Mouse (Mus musculus) forebrain, embryonic 16.5 days (tissue): ENCODE measurements around the gene Ttc9b. TPM values are rescaled to one million over a fixed set of nuclear protein-coding genes. Genes with fewer than 3 reads are reported as not detected.
"Not testable (repeated sequence)": the region's sequence is repeated elsewhere in the genome, so short reads cannot be mapped to it uniquely, and the experiment has no call there.

Source experiments
- ATAC-seq: fragments of 200-750 bp; cut with Nextera tagmentation; 2 replicates; pipeline ENCODE4 v1.8.0; 2017; ENCODE audit warnings: mild to moderate bottlenecking, moderate library complexity
- H3K27ac ChIP-seq: fragments of 300-500 bp; sonication (generic); 2 replicates; pipeline ENCODE4 v1.5.1; 2014; ENCODE audit warnings: low read length, control low read depth
- H3K27me3 ChIP-seq: fragments of 300-500 bp; sonication (generic); replicated peaks from 2 replicates; pipeline ENCODE4 v1.6.1; 2014; ENCODE audit warnings: low read length; ENCODE audit not compliant: control insufficient read depth, insufficient read depth
- H3K36me3 ChIP-seq: fragments of 300-500 bp; sonication (generic); 2 replicates; pipeline ENCODE4 v1.6.1; 2014; ENCODE audit not compliant: control insufficient read depth, insufficient read depth
- H3K4me1 ChIP-seq: fragments of 300-500 bp; sonication (generic); replicated peaks from 2 replicates; pipeline ENCODE4 v1.6.1; 2014; ENCODE audit warnings: low read length; ENCODE audit not compliant: control insufficient read depth, insufficient read depth
- H3K4me2 ChIP-seq: fragments of 300-500 bp; sonication (generic); 2 replicates; pipeline ENCODE4 v1.6.1; 2014; ENCODE audit warnings: mild to moderate bottlenecking, low read length, control low read depth
- H3K4me3 ChIP-seq: fragments of 300-500 bp; sonication (generic); replicated peaks from 2 replicates; pipeline ENCODE4 v1.5.1; 2014; ENCODE audit warnings: mild to moderate bottlenecking, low read length, control low read depth
- H3K9ac ChIP-seq: fragments of 300-500 bp; sonication (generic); replicated peaks from 2 replicates; pipeline ENCODE4 v1.6.1; 2014; ENCODE audit warnings: low read depth, low read length, control low read depth
- H3K9me3 ChIP-seq: fragments of 300-500 bp; sonication (generic); 2 replicates; pipeline ENCODE4 v1.6.1; 2016; ENCODE audit warnings: low read length; ENCODE audit not compliant: control insufficient read depth
- WGBS: fragments of 180-500 bp; shearing (Covaris S2); extraction: QIAGEN DNeasy Blood & Tissue Kit; methylation state at CpG from one replicate; pipeline ENCODE4 v1.1.7; 2014; 5-methylcytosine and 5-hydroxymethylcytosine counted together
- polyA plus RNA-seq: library from polyadenylated mRNA; unstranded; fragments of >200 nt; fragmentation: Nextera tagmentation; extraction: Ambion mirVana; gene quantifications from 2 replicates; pipeline ENCODE4 v1.2.1, GENCODE M21; 2015

Ttc9b gene
- polyA plus RNA-seq, 1 experiment from 2014 or later = 65.7 TPM

DNA sequence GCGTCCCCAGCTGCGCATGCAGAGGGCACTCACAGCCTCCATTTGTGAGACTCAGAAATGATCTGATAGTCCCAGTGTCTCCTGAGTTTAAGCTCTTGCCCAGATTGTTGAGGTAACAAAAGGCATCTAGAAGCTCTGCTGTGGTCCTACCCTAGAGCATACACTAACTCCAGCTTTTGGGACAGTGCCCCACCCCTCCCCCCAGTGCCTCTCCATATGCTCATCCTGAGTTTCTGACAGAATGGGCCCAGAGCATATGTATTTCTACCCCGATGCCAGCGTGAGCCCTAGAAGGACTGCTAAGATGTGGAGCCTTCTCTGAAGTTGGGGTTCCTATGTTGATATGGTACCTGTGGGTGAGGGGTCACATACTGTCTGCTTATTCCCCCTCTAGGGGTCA, 22.3 kb upstream of the Ttc9b start:
- no peak overlapping the region for H3K4me2 ChIP-seq
- H3K27me3 ChIP-seq = no peaks in the 10 kb centered on the region
- H3K4me1 ChIP-seq = no peaks in the 10 kb centered on the region
- no peak overlapping the region for H3K27ac ChIP-seq
- H3K9me3 ChIP-seq = no peaks in the 10 kb centered on the region
- H3K36me3 ChIP-seq = peaks cover 11% of the 10 kb centered on the region
- H3K9ac ChIP-seq = no peak overlapping the region
- no peak for ATAC-seq
- WGBS = 78% methylated on average over 4 of the region's 4 CpGs
- no peak overlapping the region for H3K4me3 ChIP-seq

DNA sequence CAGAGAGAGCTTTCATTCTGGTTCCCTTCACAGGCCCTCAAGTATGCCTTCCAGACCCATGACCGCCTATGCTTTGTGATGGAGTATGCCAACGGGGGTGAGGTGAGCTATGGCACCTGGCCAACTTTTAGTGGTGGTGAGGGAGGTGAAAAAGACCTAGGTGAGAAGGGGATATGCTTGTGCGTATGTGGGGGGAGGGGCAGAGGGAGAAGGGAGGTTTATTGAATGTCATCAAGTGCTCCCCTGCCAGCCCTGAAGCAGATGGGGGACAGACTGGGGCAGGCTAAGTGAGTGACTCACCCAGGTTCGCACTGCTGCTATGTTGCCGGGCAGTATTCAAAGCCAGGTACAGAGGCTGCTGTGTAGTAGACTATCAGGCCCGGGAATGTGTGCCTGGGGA, 20.5 kb upstream of the Ttc9b start:
- no peak overlapping the region for H3K4me3 ChIP-seq
- ATAC-seq = no peak
- no peak overlapping the region for H3K27ac ChIP-seq
- peaks cover 13% of the 10 kb centered on the region for H3K36me3 ChIP-seq
- WGBS = 82% methylated on average over 6 of the region's 6 CpGs
- H3K27me3 ChIP-seq = no peaks in the 10 kb centered on the region
- no peaks in the 10 kb centered on the region for H3K9me3 ChIP-seq
- no peak overlapping the region for H3K9ac ChIP-seq
- no peaks in the 10 kb centered on the region for H3K4me1 ChIP-seq
- no peak overlapping the region for H3K4me2 ChIP-seq

DNA sequence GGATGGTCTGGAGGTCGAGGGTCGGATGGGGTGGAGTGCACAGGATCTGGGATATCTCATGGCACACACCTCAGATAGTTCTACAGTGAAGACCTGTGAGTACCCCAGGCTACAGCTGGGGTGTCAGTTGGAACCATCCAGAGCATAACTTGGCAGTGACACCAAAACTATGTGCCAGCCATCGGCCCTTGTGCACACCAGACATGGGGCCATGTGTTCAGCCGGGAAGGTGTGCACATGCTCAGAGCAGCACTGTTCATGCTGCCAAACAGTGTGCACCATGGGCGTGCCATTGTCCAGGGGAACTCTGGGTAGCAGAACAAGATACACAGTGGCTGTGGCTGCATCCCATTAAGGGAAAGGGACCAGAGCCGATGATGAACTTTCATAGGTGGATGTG, 19.0 kb upstream of the Ttc9b start:
- H3K36me3 ChIP-seq = peaks cover 11% of the 10 kb centered on the region; the same call in 1 of the 2 replicates
- no peak overlapping the region for H3K4me2 ChIP-seq
- H3K27me3 ChIP-seq = no peaks in the 10 kb centered on the region
- WGBS = 88% methylated on average over 6 of the region's 6 CpGs
- H3K9ac ChIP-seq = no peak overlapping the region
- H3K9me3 ChIP-seq = no peaks in the 10 kb centered on the region
- ATAC-seq = 0 out of 2 replicates have a peak, but pooled peaks have one; percentile 23
- no peak overlapping the region for H3K27ac ChIP-seq
- no peaks in the 10 kb centered on the region for H3K4me1 ChIP-seq
- H3K4me3 ChIP-seq = no peak overlapping the region

DNA sequence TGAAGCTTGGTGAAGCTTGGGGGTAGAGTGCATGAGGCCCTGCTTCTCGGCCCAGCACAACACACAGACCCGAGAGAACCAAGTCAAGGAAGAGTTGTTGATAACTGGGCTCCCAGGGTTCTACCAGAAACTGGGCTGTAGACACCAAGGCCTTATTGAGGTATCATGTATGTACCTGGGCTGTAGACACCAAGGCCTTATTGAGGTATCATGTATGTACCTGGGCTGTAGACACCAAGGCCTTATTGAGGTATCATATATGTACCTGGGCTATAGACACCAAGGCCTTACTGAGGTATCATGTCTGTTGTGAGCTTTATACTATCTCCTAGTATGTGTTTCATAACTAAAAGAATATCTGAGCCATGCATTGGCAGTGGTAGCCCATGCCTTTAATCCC, 18.6 kb upstream of the Ttc9b start:
- not testable (repeated sequence) for H3K9me3 ChIP-seq, H3K4me2 ChIP-seq, H3K27ac ChIP-seq, H3K9ac ChIP-seq, H3K27me3 ChIP-seq, ATAC-seq, H3K4me1 ChIP-seq, H3K4me3 ChIP-seq
- peaks cover 10% of the 10 kb centered on the region; the same call in 1 of the 2 replicates for H3K36me3 ChIP-seq
- 98% methylated on average over 2 of the region's 2 CpGs for WGBS

DNA sequence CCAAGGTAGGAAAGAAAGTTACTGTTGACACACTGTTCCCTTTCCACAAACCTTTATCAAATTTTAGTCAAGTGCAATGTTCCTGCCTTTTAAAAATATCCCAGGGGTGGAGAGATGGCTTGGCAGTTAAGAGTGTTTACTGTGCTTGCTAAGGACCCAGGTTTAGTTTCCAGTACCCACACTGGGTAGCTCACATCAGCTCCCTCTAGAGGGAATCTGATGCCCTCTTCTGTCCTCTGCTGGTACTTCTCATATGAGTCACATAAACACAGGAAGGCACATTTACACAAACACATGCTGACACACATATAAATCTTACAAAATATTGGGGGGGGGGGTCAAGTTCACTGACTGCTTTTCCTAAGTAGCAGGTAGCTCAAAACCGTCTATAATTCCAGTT, 9.2 kb upstream of the Ttc9b start:
- Histone ChIP-seq H3K4me1 (no peaks in the 10 kb centered on the region), H3K27ac (no peak overlapping the region), H3K4me2 (no peak overlapping the region), H3K9me3 (no peaks in the 10 kb centered on the region), H3K4me3 (no peak overlapping the region), H3K9ac (no peak overlapping the region), H3K36me3 (peaks cover under 1% of the 10 kb centered on the region; the same call in 1 of the 2 replicates), H3K27me3 (no peaks in the 10 kb centered on the region)
- 76% methylated on average over 1 of the region's 1 CpGs for WGBS
- no peak for ATAC-seq

DNA sequence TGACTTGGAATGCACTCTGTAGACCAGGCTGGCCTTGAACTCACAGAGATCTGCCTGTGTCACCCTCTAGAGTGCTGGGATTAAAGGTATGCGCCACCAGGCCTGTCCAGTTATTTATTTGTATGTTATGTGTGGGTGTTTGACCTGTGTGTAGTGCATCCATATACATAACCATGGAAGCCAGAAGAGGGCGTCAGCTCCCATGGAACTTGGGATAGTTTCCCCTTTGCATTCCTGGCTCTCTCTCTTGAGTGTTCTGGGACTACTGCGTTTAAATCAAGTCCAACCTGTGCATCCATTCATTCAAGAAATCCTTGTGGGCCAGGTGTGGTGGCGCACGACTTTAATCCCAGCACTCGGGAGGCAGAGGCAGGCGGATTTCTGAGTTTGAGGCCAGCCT, 7.2 kb upstream of the Ttc9b start:
- WGBS = 89% methylated on average over 7 of the region's 7 CpGs
- Histone ChIP-seq H3K9me3 (no peaks in the 10 kb centered on the region), H3K27me3 (no peaks in the 10 kb centered on the region), H3K36me3 (no peaks in the 10 kb centered on the region), H3K4me3 (no peak overlapping the region), H3K4me1 (no peaks in the 10 kb centered on the region; the same call in 1 of the 2 replicates), H3K9ac (no peak overlapping the region), H3K27ac (no peak overlapping the region), H3K4me2 (no peak overlapping the region)
- no peak for ATAC-seq

DNA sequence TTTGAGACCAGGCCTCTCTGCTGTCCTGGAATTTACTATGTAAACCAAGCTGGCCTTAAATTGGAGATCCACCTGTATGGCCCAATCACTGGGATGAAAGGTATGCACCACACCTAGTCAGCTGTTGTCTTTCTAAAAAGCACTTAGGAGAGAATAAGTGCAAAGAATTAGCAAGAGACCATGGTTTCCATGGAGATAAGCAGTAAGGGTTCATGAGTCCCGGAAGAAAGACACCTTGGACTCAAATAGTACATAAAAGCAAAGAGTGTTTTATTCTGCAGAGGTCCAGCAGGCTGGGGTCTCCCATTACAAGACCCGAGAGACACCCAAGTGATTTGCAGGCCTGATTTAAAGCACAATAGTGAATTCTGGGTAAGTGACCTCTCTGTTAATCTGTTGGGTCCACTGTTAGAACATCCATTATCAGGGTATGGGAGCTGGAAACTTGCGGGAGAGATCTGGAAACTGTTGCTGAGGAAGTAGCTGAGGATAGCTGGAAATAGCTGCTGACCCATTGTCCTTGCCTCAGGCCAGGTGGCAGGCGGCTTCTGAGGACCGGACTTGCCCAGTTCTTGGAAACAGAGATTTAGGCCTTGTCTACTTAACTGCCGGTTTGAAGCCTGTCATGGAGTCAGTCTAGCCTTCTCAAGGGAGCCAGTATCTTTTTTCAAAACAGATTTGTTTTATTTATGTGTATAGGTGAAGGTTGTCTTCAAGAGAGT, 6.3 kb upstream of the Ttc9b start:
- no peaks in the 10 kb centered on the region for H3K36me3 ChIP-seq

DNA sequence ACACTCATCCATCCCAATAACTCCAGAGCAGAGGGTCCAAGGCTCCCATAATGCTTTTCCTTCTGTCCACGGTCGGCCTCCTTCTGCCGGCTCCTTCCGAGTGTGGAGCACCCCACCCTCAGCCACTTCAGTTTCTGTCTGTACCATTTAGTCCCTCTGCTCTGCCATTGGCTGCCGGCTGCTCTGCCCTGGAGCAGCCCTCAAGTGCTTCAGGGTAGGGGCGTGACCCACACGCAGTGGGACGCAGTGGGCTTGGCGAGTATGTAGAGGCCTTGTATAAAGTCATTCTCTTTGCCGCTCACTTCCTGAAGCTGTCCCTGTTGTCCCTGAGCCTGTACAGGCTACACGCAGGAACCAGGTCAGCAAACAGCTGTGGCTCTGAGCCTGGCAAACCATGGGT, 4.0 kb upstream of the Ttc9b start:
- Histone ChIP-seq H3K27me3 (no peaks in the 10 kb centered on the region), H3K4me1 (peaks cover 11% of the 10 kb centered on the region), H3K9me3 (no peaks in the 10 kb centered on the region), H3K9ac (no peak overlapping the region), H3K27ac (no peak overlapping the region), H3K4me3 (no peak overlapping the region), H3K4me2 (no peak overlapping the region), H3K36me3 (no peaks in the 10 kb centered on the region)
- 93% methylated on average over 11 of the region's 11 CpGs for WGBS
- ATAC-seq = no peak

More for the DNA sequence above, 6.3 kb upstream of the Ttc9b start:
- Histone ChIP-seq H3K4me2 (no peak overlapping the region), H3K27me3 (no peaks in the 10 kb centered on the region), H3K4me1 (no peaks in the 10 kb centered on the region; the same call in 1 of the 2 replicates), H3K27ac (no peak overlapping the region), H3K9me3 (no peaks in the 10 kb centered on the region), H3K9ac (no peak overlapping the region), H3K4me3 (no peak overlapping the region)
- no peak for ATAC-seq
- 82% methylated on average over 6 of the region's 6 CpGs for WGBS

DNA sequence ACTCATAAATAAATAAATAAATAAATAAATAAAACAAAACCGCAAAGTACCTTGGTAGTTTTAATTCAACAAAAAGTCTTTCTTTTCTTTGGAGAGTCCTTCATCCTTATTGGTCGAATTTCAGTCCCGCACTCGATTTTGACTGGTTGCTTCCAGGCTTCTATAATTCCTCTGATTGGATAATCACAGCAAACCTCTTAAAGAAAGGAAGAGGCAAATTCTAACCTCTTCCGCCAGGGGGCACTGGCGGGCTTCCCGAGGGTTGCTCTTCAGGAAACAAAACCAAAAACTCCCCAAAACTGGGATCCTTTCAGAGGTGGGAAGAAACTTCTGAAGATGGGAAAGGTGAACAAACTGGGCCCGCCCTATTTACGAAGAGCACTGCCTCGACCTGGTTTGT, 2.8 kb upstream of the Ttc9b start:
- H3K4me3 ChIP-seq = no peak overlapping the region

More for the DNA sequence above, 2.8 kb upstream of the Ttc9b start:
- no peak for ATAC-seq
- no peak overlapping the region for H3K27ac ChIP-seq
- H3K27me3 ChIP-seq = no peaks in the 10 kb centered on the region
- H3K9me3 ChIP-seq = no peaks in the 10 kb centered on the region
- H3K4me2 ChIP-seq = peak overlapping the region; percentile 17; the same call in 1 of the 2 replicates
- no peak overlapping the region for H3K9ac ChIP-seq
- H3K4me1 ChIP-seq = peaks cover 21% of the 10 kb centered on the region
- WGBS = 7% methylated on average over 10 of the region's 10 CpGs
- no peaks in the 10 kb centered on the region for H3K36me3 ChIP-seq
